Mouse (Mus musculus) thymus, postnatal 4 days (tissue): ENCODE results near the gene Phldb1.
A peak's percentile ranks its signal among the peaks of the same experiment; 100 is the strongest.
"Not testable (repeated sequence)": the region's sequence is repeated elsewhere in the genome, so short reads cannot be mapped to it uniquely, and the experiment has no call there.

Source experiments
- DNase-seq: peaks from one replicate; pipeline ENCODE4 v3.0.0; 2021

Gene Phldb1

DNA sequence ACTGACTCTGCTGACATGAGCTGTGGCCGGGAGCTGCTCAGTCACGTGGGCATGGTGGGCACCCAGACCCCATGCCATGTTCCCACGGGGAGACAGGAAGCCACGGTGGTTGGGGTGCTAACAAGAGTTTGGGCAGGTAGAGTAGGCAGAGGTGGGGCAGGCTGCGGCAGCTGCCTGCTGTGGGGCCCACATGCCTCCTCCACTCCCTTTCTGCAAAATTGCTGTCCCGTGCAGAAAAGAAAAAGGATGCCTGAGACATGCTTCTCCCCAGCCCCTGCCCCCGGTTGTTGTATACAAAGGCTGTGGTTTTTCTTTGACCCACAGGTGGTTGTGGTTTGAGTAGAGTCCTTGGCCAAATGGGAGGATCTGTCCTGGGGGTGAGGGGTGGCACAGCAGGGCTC lies 86.1 kb downstream of the Phldb1 start:
- DNase-seq, result peak; percentile 64

DNA sequence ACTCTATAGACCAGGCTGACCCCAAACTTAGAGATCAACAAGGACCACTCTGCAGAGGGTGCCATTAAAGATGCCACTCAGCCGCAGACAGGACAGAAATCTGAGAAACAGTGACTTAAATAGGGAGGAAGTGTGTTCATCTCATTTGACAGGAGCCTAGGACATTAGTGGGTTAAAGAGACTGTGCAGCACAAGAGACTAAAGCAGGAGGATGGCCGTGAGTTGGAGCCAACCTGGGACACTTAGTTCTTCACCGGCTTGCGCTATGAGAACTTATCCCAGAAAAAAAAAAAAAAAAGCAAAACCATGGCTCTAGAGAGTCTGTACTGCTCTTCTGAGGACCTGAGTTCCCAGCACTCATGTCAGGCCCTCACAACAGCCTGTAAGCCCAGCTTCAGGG lies 87.3 kb downstream of the Phldb1 start:
- DNase-seq, result no peak

DNA sequence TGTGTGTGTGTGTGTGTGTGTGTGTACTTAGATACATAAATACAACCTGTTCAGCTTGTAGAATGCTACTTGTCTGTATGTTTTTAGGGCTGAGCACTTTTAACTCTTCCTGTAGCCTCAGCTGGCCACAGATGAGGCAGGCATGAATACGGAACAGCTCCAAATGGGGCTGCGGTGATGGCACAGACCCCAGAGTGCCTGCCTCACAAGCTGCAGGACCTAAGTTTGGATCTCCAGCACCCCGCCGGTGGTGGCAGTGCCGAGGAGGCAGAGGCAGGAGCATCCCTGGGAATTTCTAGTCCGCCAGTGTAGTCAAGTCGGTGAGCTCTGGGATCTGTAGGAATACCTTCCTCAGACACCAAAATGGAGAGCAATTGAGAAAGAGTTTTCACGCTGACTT lies 88.0 kb downstream of the Phldb1 start:
- DNase-seq, result peak; percentile 33

DNA sequence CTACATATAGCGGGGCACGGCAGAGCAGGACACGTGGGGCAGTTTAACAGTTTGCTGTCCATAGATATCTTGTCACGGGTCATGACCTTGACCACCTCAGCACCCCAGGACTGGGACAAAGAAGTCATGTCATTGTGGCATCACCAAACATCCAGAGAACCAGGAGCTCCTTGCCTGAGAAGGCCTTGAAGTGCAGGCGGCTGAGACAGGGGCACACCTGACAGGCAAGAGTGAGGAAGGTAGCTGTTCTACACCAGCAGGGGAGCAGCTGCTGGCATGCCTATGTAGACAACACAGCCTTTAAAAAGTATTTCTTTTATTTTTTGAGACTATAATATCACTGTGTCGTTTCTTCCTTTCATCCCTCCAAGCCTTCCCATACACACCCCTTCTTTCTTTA lies 88.6 kb downstream of the Phldb1 start:
- peak; percentile 56 for DNase-seq

DNA sequence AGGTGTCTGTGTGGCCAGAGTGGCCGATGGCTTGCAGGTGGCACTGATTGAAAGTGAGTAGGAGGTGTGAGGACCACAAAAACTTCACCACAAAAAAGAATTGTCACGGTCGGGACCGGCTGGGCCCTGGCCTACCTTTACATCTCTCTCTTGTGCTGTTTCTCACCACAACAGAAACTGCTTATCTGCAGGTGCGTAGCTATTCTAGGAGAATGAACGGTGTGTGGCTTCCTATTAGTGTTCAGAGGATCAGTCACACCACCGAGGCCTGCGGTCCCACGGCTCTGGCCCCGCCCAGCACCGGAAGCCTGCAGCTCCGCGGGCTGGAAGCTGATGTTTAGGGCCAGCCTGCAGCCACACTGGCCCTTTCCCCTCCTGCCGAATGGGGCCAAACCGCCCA lies 89.1 kb downstream of the Phldb1 start:
- DNase-seq, result peak; percentile 77

DNA sequence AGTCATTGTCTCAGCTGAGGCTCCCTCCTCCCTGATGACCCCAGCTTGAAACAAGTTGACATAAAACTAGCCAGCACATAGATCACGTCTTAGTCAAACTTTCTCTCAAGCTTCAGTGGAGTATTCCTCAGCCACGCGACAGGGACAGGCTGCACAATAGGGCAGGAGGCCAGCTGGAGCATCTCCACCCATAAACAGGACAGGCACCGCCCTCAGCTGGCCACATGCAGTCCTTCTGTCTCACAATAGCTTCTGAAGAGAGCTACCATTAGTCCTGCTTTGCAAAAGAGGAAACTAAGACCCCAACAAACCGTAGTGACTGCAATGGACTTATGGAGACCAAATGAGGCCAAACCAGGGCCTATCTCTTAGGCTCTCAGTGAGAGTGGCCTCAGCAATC lies 89.5 kb downstream of the Phldb1 start:
- DNase-seq, result no peak

DNA sequence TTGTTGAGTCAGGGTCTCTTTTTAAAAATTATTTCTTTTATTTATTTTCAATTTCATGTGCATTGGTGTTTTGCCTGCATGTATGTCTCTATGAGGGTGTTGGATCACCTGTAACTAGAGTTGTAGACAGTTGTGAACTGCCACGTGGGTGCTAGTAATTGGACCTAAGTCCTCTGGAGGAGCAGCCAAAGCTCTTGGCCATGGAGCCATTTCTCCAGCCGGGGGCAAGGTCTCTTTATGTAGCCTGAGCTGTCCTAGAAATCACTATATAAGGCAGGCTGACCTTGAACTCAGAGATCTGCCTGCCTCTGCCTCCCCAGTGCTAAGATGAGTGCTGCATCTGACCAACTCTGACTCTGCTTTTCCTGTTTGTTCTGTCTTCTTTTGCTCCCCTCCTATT lies 90.8 kb downstream of the Phldb1 start:
- no peak for DNase-seq

DNA sequence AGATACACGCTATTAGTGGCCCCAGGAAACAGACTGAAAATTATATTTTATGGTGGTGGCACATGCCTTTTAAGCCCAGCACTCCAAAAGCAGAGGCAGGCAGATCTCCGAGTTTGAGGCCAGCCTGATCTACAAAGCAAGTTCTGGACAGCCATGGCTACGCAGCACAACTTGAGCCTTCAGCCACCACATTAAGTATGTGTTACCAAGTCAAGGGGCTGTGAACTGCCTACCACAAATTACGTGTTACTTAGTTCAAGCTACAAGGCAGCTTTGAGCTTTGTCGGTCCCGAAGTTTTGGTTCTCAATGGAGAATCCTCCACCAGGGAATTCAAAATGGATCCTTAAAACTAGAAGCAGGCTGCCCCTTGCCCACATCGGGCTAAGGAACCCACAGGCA lies 91.9 kb downstream of the Phldb1 start:
- DNase-seq, result no peak

DNA sequence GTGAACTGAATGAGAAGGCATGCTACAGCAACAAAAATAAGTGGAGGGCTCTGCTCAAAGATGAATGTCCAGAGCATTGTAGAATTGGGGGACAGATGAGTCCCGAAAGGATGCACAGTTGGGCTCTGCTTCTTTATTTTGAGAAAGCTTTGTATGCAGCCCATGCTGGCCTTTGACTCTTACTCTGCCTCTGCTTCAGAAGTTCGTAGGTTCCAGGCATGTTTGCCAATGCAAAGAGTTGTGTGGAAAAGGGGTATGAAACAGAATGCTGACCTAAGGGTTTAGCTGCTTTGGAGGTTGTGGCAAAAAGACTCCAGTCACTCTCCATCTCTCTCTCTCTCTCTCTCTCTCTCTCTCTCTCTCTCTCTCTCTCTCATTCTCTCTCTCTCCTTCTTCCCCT lies 93.4 kb downstream of the Phldb1 start:
- DNase-seq, result no peak

DNA sequence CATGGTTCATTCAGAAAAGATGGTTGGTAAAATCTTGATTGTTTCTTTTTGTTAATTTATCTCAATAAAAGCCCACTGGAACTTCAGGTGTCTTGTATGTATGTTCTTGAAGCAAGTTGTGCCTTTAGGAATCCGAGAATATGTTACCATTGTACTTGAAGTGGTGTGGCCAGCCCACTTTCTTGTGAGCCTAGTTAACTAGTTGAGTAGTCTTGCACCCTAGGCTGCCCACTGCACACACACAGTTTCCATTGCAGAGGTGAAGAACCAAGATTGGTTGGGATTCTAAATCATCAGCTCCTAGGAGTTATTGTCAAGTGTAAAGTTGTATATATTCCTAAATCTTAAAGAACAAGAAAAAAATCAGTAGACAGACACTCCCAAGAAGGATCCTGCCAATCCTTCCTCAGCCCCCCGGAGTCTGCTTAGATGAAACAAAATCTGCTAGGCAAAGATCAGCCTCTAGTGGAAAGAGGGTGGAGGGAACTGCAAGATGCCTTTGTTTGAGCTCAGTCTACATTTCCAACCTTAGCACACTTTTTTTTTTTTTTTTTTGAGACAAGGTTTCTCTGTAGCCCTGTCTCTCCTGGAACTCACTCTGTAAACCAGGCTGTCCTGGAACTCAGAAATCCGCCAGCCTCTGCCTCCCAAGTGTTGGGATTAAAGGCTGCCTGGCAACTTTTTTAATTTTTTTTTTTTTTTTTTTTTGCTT lies 94.2 kb downstream of the Phldb1 start:
- DNase-seq, result no peak

DNA sequence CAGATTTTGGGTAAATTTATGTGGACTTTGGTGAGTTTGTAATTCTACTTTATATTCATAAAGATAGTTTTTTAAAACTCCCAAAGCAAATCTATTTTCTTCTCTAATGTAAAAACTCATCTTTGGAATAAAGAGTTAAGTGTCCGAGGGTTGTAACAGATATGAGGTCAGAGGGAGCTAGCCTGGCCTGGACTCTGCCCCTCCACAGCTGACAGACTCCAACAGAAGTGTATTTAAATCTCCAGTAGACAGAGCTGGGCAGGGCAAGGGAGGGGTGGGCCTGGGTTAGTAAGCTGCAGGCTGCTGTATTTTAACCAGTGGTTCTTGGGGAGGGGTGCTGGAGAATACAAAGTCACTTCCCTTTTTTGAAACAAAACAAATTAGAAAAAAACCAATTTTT lies 95.0 kb downstream of the Phldb1 start:
- not testable (repeated sequence) for DNase-seq

DNA sequence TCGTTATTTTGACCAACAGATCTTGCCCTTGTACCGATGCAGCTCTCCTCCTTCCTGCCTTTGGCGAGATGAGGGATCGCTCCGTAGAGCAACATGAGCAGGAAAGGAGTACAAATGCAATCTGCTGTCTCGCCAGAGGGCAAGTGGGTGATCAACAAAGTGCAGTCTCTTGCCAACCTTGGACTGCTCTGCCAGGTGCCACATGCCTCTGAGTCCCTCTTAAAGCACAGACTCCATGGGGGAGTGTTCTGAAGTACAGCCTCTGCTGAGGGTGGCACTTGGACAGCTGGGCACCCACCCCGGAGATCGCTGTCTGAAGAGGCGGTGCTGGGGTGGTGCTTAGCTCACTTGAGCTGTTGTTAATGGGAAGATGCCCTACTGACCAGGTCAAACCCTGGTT lies 96.3 kb downstream of the Phldb1 start:
- not testable (repeated sequence) for DNase-seq

DNA sequence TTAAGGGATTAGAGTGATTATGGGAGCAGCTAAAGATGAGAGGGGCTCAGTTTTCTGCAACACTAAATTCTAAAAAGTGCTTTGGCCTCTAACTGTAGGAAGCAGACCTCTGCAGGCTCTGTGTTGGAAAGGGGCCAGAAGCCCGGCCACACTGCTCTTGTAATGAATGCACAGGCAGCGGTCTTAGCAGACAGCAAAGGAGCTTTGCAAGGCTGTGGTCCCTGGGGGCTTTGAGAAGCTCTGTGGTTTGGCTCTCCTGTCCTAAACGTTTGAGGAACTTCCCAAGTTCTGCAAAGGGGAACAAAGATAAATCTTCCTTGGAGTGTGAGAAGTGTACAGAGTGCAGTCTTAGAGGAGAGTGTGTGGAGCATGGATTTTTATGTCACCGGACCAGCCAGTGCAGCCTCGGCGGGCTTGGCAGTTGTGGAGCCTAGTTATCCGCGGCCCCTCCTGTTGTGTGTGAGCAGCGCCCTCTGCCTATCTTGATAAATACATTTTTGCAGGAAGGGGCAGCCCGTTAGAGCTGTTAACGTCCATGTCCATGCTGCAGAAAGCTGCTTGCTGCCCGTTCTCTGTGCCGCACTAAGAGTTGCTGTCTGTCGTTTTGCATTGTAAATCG lies 97.3 kb downstream of the Phldb1 start:
- no peak for DNase-seq
